Mouse (Mus musculus) bone marrow, adult 2 months (tissue): ENCODE results near the gene Prkch. TPM values are rescaled to one million over a fixed set of nuclear protein-coding genes. Genes with fewer than 3 reads are reported as not detected.

Experiments
- H3K27ac ChIP-seq: fragments of 200-500 bp; 2 replicates; pipeline ENCODE4 v1.5.1; 2012; ENCODE audit warnings: low read depth, mild to moderate bottlenecking, control low read depth, inconsistent platforms, low read length; ENCODE audit not compliant: control insufficient read depth, poor library complexity, insufficient read depth
- H3K4me1 ChIP-seq: fragments of 200-500 bp; 2 replicates; pipeline ENCODE4 v1.6.1; 2011; ENCODE audit warnings: low read length; ENCODE audit not compliant: control insufficient read depth, insufficient read depth
- H3K4me3 ChIP-seq: fragments of 200-500 bp; replicated peaks from 2 replicates; pipeline ENCODE3; 2011; ENCODE audit warnings: mild to moderate bottlenecking, low read depth, low read length, control low read depth; ENCODE audit not compliant: control insufficient read depth
- CTCF ChIP-seq: fragments of 200-500 bp; IDR thresholded peaks from 2 replicates; pipeline ENCODE4 v1.5.1; 2011; ENCODE audit warnings: low read length, control low read depth; ENCODE audit not compliant: control insufficient read depth, insufficient read depth
- POLR2A ChIP-seq: fragments of 200-500 bp; IDR thresholded peaks from 2 replicates; pipeline ENCODE4 v1.6.1; 2011; ENCODE audit warnings: low read depth, mild to moderate bottlenecking, control low read depth, low read length, borderline replicate concordance; ENCODE audit not compliant: control insufficient read depth
- WGBS: fragments of 180-500 bp; shearing (Covaris S2); methylation state at CpG from one replicate; pipeline ENCODE4 v1.1.7; 2018; 5-methylcytosine and 5-hydroxymethylcytosine counted together
- polyA plus RNA-seq: library from polyadenylated mRNA; stranded (reverse); fragments of >200 nt; gene quantifications from 2 replicates; pipeline ENCODE4 v1.2.4, GENCODE M21; 2011; ENCODE audit warnings: low replicate concordance; ENCODE audit not compliant: missing spikeins, insufficient read depth, insufficient read length

Prkch gene
- polyA plus RNA-seq, 1 experiment = 7.8 TPM

DNA sequence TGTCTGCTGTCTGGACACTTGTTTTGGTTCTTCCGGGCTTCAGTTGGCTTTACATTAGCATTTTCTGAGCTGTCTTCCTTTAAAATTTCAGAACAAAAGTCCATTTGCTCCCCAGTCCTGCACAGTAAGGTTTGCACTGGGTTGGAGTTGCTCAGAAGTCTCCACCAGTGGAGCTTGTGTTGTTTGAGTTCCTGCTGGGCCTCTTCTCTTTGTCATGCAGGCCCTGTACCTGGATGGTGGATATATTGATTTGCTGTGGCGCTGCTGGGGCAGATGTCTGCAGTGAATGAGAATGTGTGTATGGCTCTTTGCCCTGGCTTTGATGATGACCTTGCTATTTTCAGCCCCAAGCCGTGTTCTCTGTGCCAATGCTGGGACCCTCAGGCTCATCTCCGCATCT lies 15.9 kb downstream of the Prkch start:
- H3K4me3 ChIP-seq = no peak overlapping the region
- 78% methylated on average over 4 of the region's 4 CpGs for WGBS
- peaks cover 3% of the 10 kb centered on the region; the same call in 1 of the 2 replicates for H3K4me1 ChIP-seq
- TF ChIP-seq CTCF (no peak), POLR2A (no peak)
- H3K27ac ChIP-seq = no peak overlapping the region

DNA sequence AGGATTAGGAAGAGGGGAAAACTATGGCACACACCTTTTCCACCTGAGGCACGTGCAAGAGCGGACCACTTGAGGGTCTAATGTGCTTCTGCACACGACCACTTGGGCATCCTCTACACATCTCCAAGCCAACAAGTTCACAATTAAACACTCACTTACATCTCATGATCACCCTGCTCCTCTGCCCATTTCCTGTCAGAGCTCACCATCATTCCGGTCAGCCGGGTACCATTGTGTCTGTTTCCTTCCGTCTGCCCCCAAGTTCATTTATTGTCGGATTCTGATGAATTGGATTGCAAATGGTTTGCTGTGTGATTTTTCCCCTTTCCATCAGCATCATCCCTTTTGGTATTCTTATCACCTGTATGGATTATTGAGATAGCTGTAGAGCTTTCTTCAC lies 18.4 kb downstream of the Prkch start:
- Histone ChIP-seq H3K27ac (no peak overlapping the region), H3K4me3 (no peak overlapping the region), H3K4me1 (peaks cover 3% of the 10 kb centered on the region; the same call in 1 of the 2 replicates)
- no peak for TF ChIP-seq CTCF
- TF ChIP-seq POLR2A = no peak
- WGBS = 81% methylated on average over 7 of the region's 7 CpGs

DNA sequence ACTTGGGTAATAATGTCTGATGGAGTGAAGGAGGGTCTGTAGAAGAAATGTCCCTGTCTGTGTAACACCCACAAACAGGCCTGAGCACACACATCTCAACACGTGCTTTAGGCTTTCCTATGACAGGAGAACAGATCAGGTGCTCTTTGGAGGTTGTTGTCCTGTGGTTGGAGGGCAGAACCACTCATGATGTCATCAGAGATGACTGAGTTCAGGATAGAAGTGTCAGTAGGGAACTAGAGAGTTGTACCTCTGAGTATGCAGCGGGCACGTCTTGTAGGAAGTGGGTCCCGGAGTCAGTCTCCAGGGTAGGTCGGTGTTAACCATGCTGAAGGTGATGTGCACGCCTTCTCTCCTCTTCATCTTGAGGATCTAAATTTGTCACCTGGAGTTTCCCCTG lies 19.1 kb downstream of the Prkch start:
- no peak overlapping the region for H3K27ac ChIP-seq
- H3K4me3 ChIP-seq = no peak overlapping the region
- 59% methylated on average over 6 of the region's 6 CpGs for WGBS
- TF ChIP-seq CTCF (no peak), POLR2A (no peak)
- peaks cover 3% of the 10 kb centered on the region; the same call in 1 of the 2 replicates for H3K4me1 ChIP-seq

DNA sequence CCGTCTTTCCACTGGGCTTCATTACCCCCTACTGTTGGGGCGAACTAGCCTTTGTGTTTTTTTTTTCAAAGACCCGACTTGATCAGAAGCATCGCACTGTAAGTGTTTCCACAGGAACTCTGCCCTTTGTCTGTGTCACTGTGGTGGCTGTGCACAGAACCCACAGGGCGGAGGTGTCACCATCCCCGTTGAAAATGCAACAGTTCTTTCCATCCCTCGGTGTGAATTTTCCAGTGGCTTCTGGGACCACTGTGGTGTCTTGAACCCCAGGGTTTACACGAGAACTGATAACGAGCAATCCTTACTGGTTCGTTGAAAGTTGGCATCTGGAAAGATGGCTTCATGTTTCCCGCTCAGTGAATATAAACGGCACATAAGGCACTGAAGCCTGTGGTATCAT lies 20.2 kb downstream of the Prkch start:
- TF ChIP-seq POLR2A = no peak
- Histone ChIP-seq H3K4me3 (no peak overlapping the region), H3K27ac (no peak overlapping the region), H3K4me1 (peaks cover 2% of the 10 kb centered on the region; the same call in 1 of the 2 replicates)
- 73% methylated on average over 12 of the region's 12 CpGs for WGBS

DNA sequence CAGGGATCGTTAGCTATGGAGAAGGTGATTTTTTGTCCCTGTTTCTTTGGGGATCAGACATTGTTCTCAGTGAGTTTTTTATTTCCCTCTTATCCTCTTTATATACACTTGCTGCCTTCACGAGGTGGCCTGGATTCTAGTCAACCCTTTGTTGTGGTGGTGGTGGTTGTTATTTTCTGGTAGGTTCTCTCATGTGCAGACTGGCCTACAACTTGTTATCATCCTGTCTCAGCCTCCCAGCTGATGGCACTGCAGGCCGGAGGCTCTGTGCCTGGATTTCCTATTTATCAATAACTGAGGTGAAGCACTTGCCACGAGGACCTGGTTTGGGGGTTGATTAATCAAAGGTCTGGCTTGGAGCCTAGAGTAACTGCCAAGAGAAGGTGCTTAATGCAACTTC lies 20.6 kb downstream of the Prkch start:
- TF ChIP-seq POLR2A = no peak
- TF ChIP-seq CTCF = no peak
- H3K4me1 ChIP-seq = peaks cover 2% of the 10 kb centered on the region; the same call in 1 of the 2 replicates
- H3K27ac ChIP-seq = no peak overlapping the region
- H3K4me3 ChIP-seq = no peak overlapping the region
- 52% methylated on average over 4 of the region's 4 CpGs for WGBS

DNA sequence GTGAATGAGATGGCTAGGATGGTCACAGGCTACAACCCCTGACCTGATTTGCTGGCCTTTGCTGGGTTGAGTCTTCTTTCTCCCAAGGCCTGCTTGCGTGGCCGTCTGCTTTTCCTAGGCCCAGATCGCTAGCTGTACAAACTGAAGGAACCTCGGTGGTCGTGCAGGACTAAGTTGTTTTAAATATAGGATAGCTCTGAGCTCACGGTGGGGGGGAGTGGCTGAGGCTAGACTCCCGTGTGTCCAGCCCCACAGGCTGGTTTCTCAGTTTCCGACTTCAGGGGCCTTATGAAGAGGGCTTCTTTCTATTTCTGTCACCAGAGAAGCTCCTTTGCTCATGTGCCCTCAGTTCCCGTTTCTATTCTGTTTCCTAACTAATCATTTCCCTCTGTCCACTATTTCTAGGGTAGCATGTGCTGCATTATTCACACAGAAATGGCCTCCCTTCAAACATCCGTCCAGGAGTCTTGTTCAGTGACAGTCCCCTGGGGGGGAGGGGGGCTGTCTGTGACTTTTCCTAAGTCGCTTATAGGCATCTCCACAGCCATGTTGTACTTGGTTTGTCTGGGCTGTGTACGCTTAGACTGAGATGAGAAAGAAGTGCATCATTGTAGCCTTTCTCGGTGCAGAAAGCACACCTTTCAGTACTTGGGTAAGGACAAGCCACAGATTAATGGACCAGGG lies 22.9 kb downstream of the Prkch start:
- Histone ChIP-seq H3K4me3 (no peak overlapping the region), H3K27ac (peak overlapping the region; percentile 44; the same call in 1 of the 2 replicates), H3K4me1 (peaks cover 5% of the 10 kb centered on the region)
- WGBS = 29% methylated on average over 13 of the region's 13 CpGs
- TF ChIP-seq POLR2A (no peak), CTCF (no peak)

DNA sequence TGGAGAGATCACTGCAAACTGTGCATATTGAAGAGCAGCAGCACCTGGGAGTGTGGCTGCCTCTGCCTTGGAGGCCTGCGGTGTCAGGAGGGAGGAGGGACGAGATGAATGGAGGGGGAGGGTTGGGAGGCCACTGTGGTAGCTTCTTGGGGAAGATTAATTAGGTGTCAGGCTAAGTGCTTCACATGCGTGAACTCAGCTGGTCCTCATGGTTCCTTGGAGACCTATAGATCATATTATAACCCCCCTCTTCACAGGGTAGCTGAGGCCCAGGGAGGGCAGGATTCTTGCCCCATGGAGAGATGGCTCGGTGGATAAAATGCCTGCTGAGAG lies 23.4 kb downstream of the Prkch start:
- H3K4me3 ChIP-seq = no peak overlapping the region
- H3K27ac ChIP-seq = 0 out of 2 replicates have a peak overlapping the region, but pooled peaks have one; percentile 44
- peaks cover 7% of the 10 kb centered on the region for H3K4me1 ChIP-seq
- TF ChIP-seq POLR2A = no peak
- no peak for TF ChIP-seq CTCF
- WGBS = 43% methylated on average over 4 of the region's 4 CpGs

DNA sequence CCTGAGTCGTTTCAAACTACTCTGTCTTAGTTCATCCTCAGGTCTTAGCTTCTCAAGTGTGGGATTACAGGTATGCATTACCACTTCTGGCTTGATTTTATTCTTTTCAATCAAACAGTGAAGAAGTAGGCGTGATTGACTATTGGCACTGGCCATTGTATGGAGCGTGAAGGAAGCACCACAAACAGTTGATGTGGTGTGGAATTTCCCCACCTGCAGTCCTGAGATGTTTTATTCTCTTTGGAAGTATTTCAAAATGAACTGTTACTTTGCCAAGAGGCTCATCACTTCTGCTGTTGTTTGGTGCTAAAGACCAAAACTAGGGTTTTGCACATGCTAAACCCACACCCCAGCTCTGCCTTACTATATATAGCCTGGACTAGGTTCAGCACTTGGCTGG lies 24.7 kb downstream of the Prkch start:
- 73% methylated on average over 3 of the region's 3 CpGs for WGBS
- Histone ChIP-seq H3K4me1 (peaks cover 7% of the 10 kb centered on the region), H3K4me3 (no peak overlapping the region), H3K27ac (no peak overlapping the region)
- TF ChIP-seq CTCF (no peak), POLR2A (no peak)
